Mouse (Mus musculus) myocyte (in vitro differentiated cells): ENCODE measurements around the gene Slc27a1. TPM values are rescaled to one million over a fixed set of nuclear protein-coding genes. Genes with fewer than 3 reads are reported as not detected.
A peak's percentile ranks its signal among the peaks of the same experiment; 100 is the strongest.

Experiments used
- H3K27me3 ChIP-seq: one replicate; pipeline ENCODE4 v1.6.1; 2011; ENCODE audit not compliant: control insufficient read depth, insufficient read depth, insufficient read length
- H3K36me3 ChIP-seq: one replicate; pipeline ENCODE4 v1.6.1; 2011; ENCODE audit not compliant: control insufficient read depth, insufficient read depth
- H3K4me2 ChIP-seq: one replicate; pipeline ENCODE4 v1.6.1; 2011; ENCODE audit warnings: low read depth, control low read depth
- H3K4me3 ChIP-seq: one replicate; pipeline ENCODE4 v1.5.1; 2011; ENCODE audit warnings: mild to moderate bottlenecking, control low read depth, moderate library complexity
- H3K79me2 ChIP-seq: one replicate; pipeline ENCODE4 v1.6.1; 2011; ENCODE audit not compliant: control insufficient read depth, insufficient read depth
- H3ac ChIP-seq: one replicate; pipeline ENCODE4 v1.6.1; 2011; ENCODE audit not compliant: control insufficient read depth, insufficient read length
- CEBPB ChIP-seq: IDR thresholded peaks from 2 replicates; pipeline ENCODE4 v1.6.1; 2011; ENCODE audit warnings: mild to moderate bottlenecking, moderate library complexity; ENCODE audit not compliant: poor library complexity, insufficient read depth, severe bottlenecking
- E2F4 ChIP-seq: IDR thresholded peaks from one replicate; pipeline ENCODE4 v1.6.1; 2011; ENCODE audit warnings: mild to moderate bottlenecking, control low read depth, moderate library complexity; ENCODE audit not compliant: insufficient read depth
- MAX ChIP-seq: IDR thresholded peaks from one replicate; pipeline ENCODE4 v1.6.1; 2011; ENCODE audit warnings: low read depth, mild to moderate bottlenecking, control low read depth
- MYOD1 ChIP-seq, 3 experiments: IDR thresholded peaks; one replicate each; pipeline ENCODE4 v1.6.1; 2011; ENCODE audit warnings: control low read depth in 2 of 3, low read depth in 2 of 3, mild to moderate bottlenecking in 2 of 3, moderate library complexity in 1 of 3; ENCODE audit not compliant: insufficient read length in 2 of 3, control insufficient read depth in 1 of 3
- MYOG ChIP-seq, 3 experiments: IDR thresholded peaks; one replicate each; pipeline ENCODE4 v1.6.1; 2011; ENCODE audit warnings: control low read depth in 2 of 3, low read depth in 2 of 3, mild to moderate bottlenecking in 2 of 3; ENCODE audit not compliant: insufficient read length in 2 of 3, control insufficient read depth in 1 of 3, insufficient read depth in 1 of 3
- POLR2A ChIP-seq: IDR thresholded peaks from one replicate; pipeline ENCODE4 v1.6.1; 2011; ENCODE audit warnings: low read depth, mild to moderate bottlenecking, control low read depth, moderate library complexity; ENCODE audit not compliant: insufficient read length
- POLR2AphosphoS2 ChIP-seq: IDR thresholded peaks from one replicate; pipeline ENCODE4 v1.6.1; 2011; ENCODE audit warnings: low read depth, control low read depth; ENCODE audit not compliant: insufficient read length
- REST ChIP-seq: IDR thresholded peaks from one replicate; pipeline ENCODE4 v1.6.1; 2011; ENCODE audit warnings: mild to moderate bottlenecking, control low read depth, moderate library complexity; ENCODE audit not compliant: insufficient read depth, insufficient read length
- SRF ChIP-seq: IDR thresholded peaks from one replicate; pipeline ENCODE4 v1.6.1; 2011; ENCODE audit warnings: low read depth; ENCODE audit not compliant: control insufficient read depth, insufficient read length
- TCF12 ChIP-seq: IDR thresholded peaks from one replicate; pipeline ENCODE4 v1.6.1; 2011; ENCODE audit warnings: mild to moderate bottlenecking, control low read depth; ENCODE audit not compliant: poor library complexity, insufficient read depth, severe bottlenecking
- TCF3 ChIP-seq: IDR thresholded peaks from one replicate; pipeline ENCODE4 v1.6.1; 2011; ENCODE audit warnings: low read depth, control low read depth; ENCODE audit not compliant: insufficient read length
- USF1 ChIP-seq: IDR thresholded peaks from one replicate; pipeline ENCODE4 v1.6.1; 2011; ENCODE audit warnings: low read depth, mild to moderate bottlenecking, control low read depth, moderate library complexity
- polyA plus RNA-seq: library from polyadenylated mRNA; unstranded; fragments of >200 nt; fragmentation: generic; extraction: Trizol; gene quantifications from one replicate; pipeline ENCODE4 v1.2.1, GENCODE M21; 2012; ENCODE audit warnings: missing spikeins

Slc27a1 gene
- polyA plus RNA-seq, 1 experiment, result 33.9 TPM

DNA sequence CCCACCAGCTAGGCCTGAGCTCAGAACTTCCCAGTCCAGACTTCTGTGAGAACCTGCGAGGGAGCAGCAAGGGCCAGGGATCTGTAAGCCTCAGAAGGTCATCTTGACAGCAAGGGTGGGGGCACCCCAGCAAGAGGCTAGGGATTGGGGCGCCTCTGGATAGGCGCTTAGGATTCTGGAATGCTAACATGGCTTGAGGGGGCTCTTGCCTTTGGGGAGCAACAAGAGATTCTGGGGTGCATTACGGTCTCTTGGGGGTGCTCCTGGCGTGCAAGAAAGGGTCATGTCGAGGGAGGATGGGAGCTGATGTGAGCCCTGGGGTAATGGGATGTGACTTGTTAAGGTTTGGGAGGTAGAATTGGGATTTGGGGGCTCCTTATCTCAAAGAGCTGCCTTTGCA is 259 bp downstream of the Slc27a1 start:
- Histone ChIP-seq H3ac (no peak overlapping the region), H3K4me3 (peak overlapping the region; percentile 35), H3K79me2 (no peaks in the 10 kb centered on the region), H3K27me3 (no peaks in the 10 kb centered on the region), H3K4me2 (peak overlapping the region; percentile 18), H3K36me3 (no peaks in the 10 kb centered on the region)
- TF ChIP-seq MYOD1 (IDR thresholded peaks at IDR 0.05; ENCODE audit: control insufficient read depth in 1 of 3, insufficient read length in 2 of 3, low read depth in 2 of 3) (no peak), E2F4 (no peak), POLR2A (no peak), SRF (no peak), TCF12 (no peak), MAX (no peak), REST (no peak), TCF3 (no peak), CEBPB (no peak), USF1 (no peak), MYOG (IDR thresholded peaks at IDR 0.05; ENCODE audit: control insufficient read depth in 1 of 3, insufficient read depth in 1 of 3, insufficient read length in 2 of 3, low read depth in 2 of 3) (no peak), POLR2AphosphoS2 (no peak)

DNA sequence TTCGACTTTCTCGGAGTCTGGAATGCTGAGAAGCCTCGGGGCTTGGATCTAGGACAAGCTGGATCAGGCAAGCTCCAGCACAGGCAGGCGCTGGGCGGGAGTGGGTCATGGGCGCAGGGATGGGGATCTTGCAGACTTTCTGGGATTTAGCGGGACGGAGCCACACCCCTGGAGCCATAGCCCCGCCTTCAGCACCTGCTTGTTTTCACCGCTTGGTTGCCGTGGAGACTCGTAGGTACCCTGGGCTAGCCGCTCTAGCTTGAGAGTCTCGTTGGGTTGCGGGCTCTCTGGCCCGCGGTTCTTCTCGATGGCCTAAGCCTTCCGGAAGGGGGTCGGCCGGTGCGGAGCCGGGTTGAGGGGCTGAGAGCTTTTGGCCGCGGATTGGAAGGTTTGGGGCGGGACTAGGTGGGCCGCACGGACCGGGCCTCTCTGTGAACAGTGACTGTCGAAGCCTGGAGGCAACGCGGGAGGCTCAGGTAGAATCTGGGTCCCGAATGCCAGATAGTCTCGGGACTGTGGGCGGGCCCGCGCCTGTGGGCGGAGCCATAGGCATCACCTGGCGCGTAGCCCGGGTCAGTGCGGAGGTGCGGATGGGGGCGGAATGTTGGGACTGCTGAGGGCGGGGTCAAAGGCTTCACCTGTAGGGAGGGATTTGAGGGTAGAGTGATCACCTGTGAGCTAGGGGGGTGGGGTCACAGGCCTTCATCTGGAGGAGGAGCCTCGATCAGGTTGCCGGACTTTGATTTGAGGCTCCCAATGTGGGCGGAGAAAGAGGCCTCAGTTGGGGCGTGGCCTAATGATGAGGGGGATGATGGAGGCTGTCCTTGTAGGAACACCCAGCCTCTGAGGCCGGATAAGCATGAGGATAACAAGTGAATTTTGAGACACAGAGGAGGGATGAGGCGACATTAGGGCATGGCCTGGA is 946 bp downstream of the Slc27a1 start:
- Histone ChIP-seq H3K4me2 (peak overlapping the region; percentile 90), H3ac (peak overlapping the region; percentile 36), H3K79me2 (no peaks in the 10 kb centered on the region), H3K27me3 (no peaks in the 10 kb centered on the region), H3K4me3 (peak overlapping the region; percentile 35), H3K36me3 (no peaks in the 10 kb centered on the region)
- TF ChIP-seq MAX (no peak), TCF3 (no peak)

DNA sequence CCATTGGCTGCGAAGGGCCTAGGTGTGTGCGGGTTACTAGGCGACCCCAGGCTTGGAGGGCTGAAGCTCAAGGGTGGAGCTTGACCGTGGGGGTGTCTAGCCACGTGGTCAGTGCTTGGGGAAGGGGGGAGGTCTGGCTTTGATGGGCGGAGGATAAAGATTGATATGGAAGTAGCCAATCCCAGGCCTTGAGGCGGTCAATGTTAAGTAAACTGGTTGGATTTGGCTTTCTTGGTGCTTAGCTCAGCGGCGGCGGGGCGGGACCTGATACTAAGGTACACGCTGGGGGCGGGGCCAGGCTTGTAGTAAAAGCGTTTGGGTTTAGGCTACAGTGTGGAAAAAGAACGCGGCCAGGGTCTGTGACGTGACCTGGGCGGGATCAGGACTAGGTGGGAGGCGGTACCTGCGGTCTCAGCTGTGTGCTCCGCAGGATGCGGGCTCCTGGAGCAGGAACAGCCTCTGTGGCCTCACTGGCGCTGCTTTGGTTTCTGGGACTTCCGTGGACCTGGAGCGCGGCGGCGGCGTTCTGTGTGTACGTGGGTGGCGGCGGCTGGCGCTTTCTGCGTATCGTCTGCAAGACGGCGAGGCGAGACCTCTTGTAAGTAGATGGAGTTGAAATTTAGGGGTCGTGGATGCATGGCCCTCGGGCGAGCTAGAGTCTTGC is 1.7 kb downstream of the Slc27a1 start:
- H3K36me3 ChIP-seq, result no peaks in the 10 kb centered on the region
- peak overlapping the region; percentile 36 for H3ac ChIP-seq
- peak overlapping the region; percentile 90 for H3K4me2 ChIP-seq
- no peaks in the 10 kb centered on the region for H3K79me2 ChIP-seq
- no peaks in the 10 kb centered on the region for H3K27me3 ChIP-seq
- peak overlapping the region; percentile 35 for H3K4me3 ChIP-seq
- TF ChIP-seq SRF (peak; percentile 20), E2F4 (no peak), POLR2A (peak; percentile 46), TCF3 (no peak), MYOD1 (IDR thresholded peaks at IDR 0.05; ENCODE audit: control insufficient read depth in 1 of 3, insufficient read length in 2 of 3, low read depth in 2 of 3) (no peak), USF1 (peak; percentile 74), MAX (no peak)

DNA sequence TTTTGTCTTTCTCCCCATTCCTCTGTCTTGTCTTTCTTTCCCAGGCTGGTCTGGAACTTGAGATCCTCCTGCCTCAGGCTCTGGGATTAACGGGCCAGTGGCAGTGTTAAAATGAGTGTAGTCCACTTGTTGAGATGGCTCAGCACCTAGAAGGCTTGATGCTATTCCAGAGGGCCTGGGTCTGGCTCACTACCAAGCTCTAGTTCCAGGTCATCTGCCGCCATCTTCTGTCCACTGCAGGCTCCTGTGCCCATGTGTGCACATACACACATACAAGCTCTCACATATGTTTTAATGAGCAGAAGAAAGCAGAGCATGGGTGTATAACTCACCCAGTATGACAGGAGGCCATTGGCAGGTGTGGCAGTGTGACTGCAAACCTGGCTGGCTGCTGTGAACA is 3.4 kb downstream of the Slc27a1 start:
- TF ChIP-seq TCF12 (no peak), USF1 (no peak), REST (no peak), CEBPB (no peak), MYOD1 (IDR thresholded peaks at IDR 0.05; ENCODE audit: control insufficient read depth in 1 of 3, insufficient read length in 2 of 3, low read depth in 2 of 3) (no peak), MAX (no peak), SRF (no peak), POLR2A (no peak)

More for the DNA sequence above, 3.4 kb downstream of the Slc27a1 start:
- no peak overlapping the region for H3K4me3 ChIP-seq
- H3K36me3 ChIP-seq, result no peaks in the 10 kb centered on the region
- no peak overlapping the region for H3ac ChIP-seq
- no peak overlapping the region for H3K4me2 ChIP-seq
- H3K79me2 ChIP-seq, result no peaks in the 10 kb centered on the region
- no peaks in the 10 kb centered on the region for H3K27me3 ChIP-seq
